Mouse (Mus musculus) kidney, postnatal 14 days (tissue): ENCODE data around the gene Wdr62.

ENCODE experiments used
- DNase-seq: peaks from one replicate; pipeline ENCODE4 v3.0.0; 2022; ENCODE audit warnings: mixed read lengths

The Wdr62 gene

GRCm38 (mm10) chr7:30300914-30301313 is 20.7 kb upstream of the Wdr62 start:
- no peak for DNase-seq

GRCm38 (mm10) chr7:30297266-30297665 is 17.0 kb upstream of the Wdr62 start:
- no peak for DNase-seq

DNA sequence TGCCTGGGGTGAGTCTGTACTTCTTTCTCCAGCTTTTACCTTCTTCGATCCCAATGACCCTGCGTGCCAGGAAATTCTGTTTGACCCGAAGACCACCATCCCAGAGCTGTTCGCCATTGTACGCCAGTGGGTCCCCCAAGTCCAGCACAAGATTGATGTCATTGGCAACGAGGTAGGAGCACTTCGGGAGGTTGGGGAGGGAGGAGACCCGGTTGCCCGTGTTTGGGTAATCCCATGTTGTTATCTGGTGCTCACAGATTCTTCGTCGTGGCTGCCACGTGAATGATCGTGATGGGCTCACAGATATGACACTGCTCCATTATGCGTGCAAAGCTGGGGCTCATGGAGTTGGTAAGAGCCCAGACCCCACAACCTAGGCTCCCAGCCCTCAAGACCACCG is 16.6 kb upstream of the Wdr62 start:
- DNase-seq, result no peak

DNA sequence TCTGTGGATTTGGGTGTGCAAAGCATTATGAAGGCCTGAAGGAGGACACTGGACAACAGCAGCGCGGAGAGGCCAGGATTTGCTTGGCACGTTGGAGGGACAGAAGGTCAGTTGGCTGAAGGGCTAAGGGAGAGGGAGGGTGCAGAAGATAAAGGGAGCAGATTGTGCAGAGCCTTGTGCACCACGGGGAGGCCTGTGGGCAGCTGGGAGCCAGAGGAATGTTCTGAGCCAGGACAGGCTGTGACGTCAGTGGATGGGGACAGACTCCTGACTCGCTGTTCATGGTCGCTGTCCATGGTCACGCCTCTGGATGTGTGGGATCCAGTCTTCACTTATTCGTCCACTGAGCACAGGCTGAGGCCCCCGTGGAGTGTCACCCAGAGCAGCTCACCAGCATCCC is 14.9 kb upstream of the Wdr62 start:
- DNase-seq, result peak; percentile 47

DNA sequence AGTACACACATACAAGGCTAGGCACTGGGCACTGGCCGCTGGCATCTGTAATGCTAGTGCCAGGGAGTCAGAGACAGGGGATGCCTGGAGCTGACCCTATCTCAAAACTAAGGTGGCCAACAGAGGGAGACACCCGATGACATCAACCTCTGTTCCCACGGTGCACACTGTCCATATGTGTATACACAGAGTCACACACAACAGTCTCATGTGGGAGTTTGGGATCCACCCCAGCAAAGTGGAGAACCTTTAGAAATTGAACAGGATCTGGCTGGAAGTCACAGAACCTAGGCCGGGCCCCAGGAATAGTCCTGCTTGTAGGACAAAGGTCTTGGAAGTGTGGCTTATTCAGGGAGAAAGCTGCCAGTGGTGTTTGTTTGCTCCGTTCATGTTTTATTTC is 14.1 kb upstream of the Wdr62 start:
- no peak for DNase-seq

- no peak for DNase-seq
Measured at GRCm38 (mm10) chr7:30293795-30294194, 13.6 kb upstream of the Wdr62 start.

- peak; percentile 73 for DNase-seq
Measured at GRCm38 (mm10) chr7:30291215-30292131, 11.3 kb upstream of the Wdr62 start, which contains the start of gene Clip3. TSS of gene Clip3 (plus strand) at chr7:30291728.

DNA sequence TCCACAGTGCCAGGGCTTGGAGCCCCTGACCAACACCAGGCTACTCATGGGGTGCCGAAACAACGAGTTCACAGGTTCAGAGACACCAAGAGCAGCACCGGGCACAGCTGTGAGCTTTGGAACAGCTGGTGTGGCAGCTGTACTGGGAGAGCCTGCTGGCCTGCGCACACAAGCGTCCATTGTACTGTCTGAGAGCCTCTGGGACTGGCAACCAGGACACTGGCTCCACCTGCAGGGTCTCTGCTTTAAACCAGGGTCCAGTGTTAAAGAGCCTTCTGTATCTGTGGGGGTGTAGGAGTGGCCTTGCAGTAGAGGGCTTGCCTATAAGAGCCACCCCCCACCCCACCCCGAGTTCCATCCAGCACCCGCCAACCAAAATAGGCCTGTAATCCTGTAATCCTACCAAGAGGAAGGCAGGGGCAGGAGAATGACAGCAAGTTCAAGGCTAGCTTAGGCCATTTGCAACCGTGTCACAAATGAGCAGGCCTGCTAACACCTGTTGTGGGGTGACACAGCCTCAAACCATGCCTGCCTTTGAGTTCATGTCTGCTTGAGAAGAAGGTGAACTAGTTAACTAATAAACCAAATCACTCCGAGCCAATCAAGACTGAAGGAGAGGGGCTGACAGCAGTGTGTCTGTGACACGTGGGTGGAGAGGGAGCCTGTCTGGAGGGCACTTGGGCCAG is 9.6 kb upstream of the Wdr62 start:
- DNase-seq, result no peak

DNA sequence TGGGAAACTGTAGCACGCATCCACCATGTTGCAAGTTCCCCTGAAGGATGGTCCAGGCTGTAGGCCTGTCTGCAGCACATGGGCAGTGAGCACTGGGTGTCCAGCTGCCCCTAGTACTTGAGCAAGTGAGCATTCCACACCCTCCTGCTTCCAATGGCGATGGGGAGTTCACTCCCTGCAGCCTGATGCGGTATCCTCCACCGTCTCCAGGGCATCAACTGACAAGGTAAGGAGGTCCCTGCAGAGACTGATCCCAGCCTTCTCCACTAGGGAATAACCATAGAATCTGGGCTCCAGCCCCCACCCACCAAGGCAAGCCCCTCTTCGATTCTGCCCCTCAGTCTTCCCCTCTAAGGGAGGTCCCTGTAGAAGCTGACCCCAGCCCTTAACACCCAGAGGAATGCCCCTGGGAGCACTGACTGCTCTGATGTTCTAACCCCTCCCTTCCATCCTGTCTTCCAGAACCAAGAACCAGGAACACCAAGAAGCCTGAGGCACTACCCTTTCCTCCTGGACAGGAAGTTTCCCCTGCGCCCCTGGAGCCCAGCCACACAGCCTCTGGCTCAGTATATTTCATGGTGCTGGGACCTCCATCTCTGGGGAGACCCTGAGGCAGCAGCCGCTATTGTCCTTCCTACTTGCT is 9.0 kb upstream of the Wdr62 start:
- DNase-seq, result no peak

DNA sequence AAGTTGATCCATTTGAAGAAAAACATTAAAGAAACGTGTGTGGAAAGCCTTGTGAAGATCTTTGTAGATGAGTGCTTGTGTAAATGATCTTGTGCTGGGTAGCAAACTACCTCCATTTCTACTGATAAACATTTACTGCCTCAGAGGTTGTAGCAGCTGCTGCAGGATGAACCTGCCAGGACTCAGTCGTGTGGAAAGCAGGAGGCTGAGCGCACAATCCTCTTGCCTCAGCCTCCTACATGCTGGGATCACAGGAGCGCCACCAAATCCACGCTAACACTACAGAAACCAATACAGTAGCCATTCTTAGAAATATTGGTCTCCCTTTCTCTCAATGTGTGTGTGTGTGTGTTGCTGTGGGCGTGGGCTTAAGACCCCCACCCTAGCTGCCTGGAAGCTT is 7.8 kb upstream of the Wdr62 start:
- DNase-seq, result no peak

- peak; percentile 57 for DNase-seq
Measured at GRCm38 (mm10) chr7:30286701-30287410, 6.6 kb upstream of the Wdr62 start.

DNA sequence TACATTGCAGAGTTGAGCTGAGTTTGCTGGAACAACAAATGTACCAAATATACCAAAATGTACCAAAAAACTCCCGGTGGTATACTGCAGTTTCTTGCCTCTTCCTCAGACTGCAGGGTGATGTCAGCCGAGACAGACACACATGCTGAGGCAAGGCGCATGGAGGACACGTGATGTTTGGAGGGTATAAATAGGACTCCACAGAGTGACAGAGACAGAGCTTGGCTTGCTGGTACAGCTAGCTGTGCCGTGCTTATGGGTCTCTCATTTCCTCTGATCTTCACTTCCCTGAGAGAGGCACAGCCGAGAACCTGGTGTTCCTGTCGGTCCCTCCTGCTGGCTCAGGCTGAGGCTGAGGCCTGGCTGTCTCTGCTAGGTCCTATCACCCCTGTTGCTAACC is 2.5 kb upstream of the Wdr62 start:
- no peak for DNase-seq

DNA sequence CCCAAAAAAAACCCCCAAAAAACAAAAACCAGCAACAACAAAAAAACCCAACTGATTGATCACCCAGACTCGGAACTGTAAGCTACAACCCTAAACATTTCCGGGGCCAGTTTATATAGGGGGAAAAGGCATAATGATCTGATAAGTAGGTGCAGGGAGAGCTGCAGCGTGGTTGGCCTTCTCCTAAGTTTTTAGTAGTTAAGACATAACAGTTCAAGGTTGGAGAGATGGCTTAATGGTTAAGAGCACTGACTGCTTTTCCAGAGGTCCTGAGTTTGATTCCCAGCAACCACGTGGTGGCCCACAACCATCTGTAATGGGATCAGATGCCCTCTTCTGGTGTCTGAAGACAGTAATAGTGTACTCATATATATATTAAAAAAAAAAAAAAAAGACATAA is 1.3 kb upstream of the Wdr62 start:
- DNase-seq, result no peak

DNA sequence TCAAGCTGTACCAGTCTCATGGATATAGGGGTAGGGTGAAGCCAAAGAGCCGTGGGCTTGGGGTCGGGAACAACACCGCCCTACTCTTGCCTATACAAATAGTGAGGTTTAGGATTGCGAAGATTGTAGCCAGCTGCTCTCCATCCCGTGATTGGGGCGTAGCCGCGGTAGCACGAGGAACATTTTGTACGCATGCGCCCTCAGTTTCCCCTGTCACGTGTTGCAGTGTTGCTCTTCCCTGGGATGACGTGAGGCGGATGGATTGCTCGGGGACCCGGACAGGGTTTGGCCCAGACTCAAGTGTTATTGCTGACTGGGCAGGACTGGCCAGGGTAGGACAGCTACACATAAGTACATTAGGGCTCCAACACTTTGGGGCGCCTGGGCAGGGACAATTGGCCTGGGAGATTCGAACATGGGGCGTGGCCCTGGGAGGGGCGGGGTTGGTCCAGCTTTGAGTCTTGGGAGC is 485 bp upstream of the Wdr62 start:
- DNase-seq, result peak; percentile 91

- no peak for DNase-seq
Measured at GRCm38 (mm10) chr7:30279536-30279935, 683 bp downstream of the Wdr62 start.

- DNase-seq, result no peak
Measured at GRCm38 (mm10) chr7:30278911-30279310, 1.3 kb downstream of the Wdr62 start.

DNA sequence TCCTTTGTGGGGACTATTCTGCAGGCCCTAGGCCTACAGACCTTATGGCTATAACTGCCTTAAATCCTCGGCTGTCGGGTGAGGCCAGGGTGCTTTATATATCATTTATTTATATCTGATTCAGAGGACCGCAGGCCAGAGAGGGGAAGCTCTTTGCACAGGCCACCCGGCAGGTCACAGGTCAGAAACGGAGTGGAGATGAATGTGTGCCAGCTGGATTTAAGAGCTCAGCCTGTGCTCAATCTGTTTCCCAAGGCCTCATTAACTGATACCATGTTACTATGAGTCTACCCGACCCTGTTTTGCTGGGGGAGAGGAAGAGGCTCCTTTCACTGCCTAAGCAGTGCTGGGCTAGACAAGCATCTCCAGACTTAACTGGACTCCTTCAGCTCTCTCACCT is 5.8 kb downstream of the Wdr62 start:
- no peak for DNase-seq

GRCm38 (mm10) chr7:30269641-30270040 is 10.6 kb downstream of the Wdr62 start:
- no peak for DNase-seq

GRCm38 (mm10) chr7:30266780-30267179 is 13.4 kb downstream of the Wdr62 start:
- no peak for DNase-seq

- no peak for DNase-seq
Measured at GRCm38 (mm10) chr7:30265935-30266334, 14.3 kb downstream of the Wdr62 start.

GRCm38 (mm10) chr7:30265531-30265930 is 14.7 kb downstream of the Wdr62 start:
- no peak for DNase-seq

DNA sequence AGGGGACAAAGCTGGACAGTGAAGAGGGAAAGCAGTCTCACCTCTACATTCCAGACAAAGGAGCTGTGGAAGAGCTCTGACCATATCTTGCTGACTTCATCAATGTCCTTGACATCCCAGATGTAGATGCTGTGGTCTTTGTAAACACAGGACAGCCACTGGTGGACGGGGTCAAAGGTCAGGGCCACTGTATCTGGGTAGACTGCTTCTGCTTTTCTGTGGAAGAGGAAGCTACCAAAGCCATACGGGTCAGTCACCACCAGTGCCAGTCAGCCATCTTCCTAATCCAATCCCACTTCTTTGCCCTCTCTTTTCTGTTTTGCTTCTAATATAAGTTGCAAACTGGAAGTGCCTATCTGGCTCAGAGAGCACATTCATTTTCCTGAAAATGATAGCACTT is 15.2 kb downstream of the Wdr62 start:
- no peak for DNase-seq
